Mouse (Mus musculus): Measurements from ENCODE around the gene Tas2r123. TPM values are rescaled to one million over a fixed set of nuclear protein-coding genes. Genes with fewer than 3 reads are reported as not detected.

Tas2r123 gene
- total RNA-seq (2021), result not detected
- long read RNA-seq, experiment 1, result 0 reads
- long read RNA-seq, experiment 2, result 0 reads

DNA sequence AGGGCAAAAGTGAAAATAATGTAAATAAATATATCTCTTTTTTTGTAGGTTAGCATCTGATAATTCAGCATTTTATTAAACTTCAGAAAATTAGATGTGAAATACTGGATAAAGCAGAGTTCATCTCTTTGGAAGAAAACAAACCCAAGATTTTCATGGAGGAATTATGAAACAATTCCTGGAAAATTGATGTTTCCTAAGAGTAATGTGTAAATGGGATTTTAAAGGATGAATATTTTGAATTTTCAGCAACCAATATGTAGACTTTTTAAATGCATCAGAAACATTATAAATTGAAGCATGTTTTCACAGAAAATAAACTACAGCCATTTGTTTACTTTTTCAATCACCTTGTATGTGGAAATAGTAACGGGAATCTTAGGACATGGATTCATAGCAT is at the start of gene Tas2r123:
Tas2r123 (plus strand) TSS at position 301 of the 400 bp plus-strand sequence.
- no peak for DNase-seq

DNA sequence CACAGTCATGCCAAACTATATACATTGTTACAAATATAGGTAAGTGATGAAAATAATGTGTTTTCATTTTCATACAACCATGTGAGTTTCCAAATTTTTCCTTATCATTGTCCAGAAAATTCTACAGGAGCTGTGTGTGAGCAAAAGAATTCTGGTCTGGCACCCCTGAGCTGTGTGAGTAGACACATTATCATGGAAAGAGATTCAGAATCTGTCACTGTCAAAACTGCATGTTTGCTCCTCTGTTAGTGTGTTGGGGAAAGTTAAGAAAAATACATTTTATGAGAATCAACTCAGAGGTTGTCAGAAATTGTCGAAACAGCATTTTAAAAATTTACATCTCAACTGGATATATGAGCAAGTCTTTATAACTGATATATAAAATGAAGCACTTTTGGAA is 44.4 kb upstream of the Tas2r123 start, which contains the start of gene Tas2r117:
Tas2r117 (plus strand) TSS at position 301 of the 400 bp plus-strand sequence.
- DNase-seq, result no peak

DNA sequence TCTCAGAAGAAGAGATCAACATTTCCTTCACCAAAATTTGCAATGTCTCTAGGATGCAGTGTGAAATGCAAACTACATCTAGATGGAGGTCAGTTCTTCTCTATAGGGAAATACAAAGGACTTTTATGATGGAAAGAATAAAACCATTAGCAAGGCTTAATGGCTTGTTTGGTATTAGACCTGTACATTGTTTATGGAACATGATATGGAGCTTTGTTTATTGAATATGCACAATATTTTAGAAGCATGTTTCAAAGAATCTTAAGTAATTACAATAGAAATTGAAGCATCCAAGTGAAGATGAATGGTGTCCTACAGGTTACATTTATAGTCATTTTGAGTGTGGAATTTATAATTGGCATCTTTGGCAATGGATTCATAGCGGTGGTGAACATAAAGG is 8.2 kb downstream of the Tas2r123 start, which contains the start of gene Tas2r116:
Tas2r116 (plus strand) TSS at position 301 of the 400 bp plus-strand sequence.
- DNase-seq, result no peak

DNA sequence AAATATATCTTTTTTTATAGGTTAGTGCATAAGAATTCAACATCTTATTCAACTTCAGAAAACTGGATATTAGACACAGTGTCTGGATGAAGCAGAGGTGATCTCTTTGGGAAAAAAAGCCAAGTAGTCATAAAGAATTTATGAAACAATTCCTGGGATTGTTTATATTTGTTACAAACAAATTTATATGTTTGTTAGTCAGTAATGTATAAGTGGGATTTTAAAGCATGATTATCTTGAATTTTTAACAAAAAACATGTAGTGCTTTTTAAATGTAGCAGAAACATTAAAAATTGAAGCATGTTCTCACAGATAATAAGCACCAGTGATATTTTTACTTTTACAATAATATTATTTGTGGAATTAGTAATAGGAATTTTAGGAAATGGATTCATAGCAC is 20.8 kb downstream of the Tas2r123 start, which contains the start of gene Tas2r110:
Tas2r110 (plus strand) TSS at position 301 of the 400 bp plus-strand sequence.
- DNase-seq, result no peak

DNA sequence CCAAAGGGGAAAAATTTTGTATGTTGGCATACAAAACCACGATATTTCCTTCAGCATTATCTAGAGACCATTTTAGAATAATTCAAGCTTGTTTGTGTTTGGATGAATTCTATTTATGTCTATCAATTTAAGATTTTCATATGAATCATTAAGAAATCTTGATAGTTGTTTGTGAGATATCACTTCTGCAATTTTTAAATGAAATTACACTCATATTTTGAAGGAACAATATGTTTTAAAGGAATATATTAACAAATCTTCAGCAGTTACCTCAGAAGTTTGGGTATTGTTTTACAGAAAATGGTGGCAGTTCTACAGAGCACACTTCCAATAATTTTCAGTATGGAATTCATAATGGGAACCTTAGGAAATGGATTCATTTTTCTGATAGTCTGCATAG is 45.8 kb downstream of the Tas2r123 start, which contains the start of gene Tas2r113:
Tas2r113 (plus strand) TSS at position 301 of the 400 bp plus-strand sequence.
- no peak for DNase-seq

Other genes starting within 250 kb of the Tas2r123 start
- gene A630073D07Rik, start 195.6 kb upstream of the Tas2r123 start, total RNA-seq (2021), result not detected
- not detected for gene Tas2r120, start 190.2 kb upstream of the Tas2r123 start, total RNA-seq (2021)
- gene Tas2r121, start 146.1 kb upstream of the Tas2r123 start, total RNA-seq (2021), result not detected
- not detected for gene Tas2r122, start 135.2 kb upstream of the Tas2r123 start, total RNA-seq (2021)
- gene Tas2r115, start 109.1 kb upstream of the Tas2r123 start, total RNA-seq (2021), result not detected
- not detected for gene Tas2r124, start 92.4 kb upstream of the Tas2r123 start, total RNA-seq (2021)
- gene Tas2r102, start 85.0 kb upstream of the Tas2r123 start, total RNA-seq (2021), result not detected
- not detected for gene Tas2r136, start 69.0 kb upstream of the Tas2r123 start, total RNA-seq (2021)
- gene Tas2r117, start 44.3 kb upstream of the Tas2r123 start, total RNA-seq (2021), result not detected
- not detected for gene Tas2r116, start 8.3 kb downstream of the Tas2r123 start, total RNA-seq (2021)
- not detected for gene Tas2r110, start 20.9 kb downstream of the Tas2r123 start, total RNA-seq (2021)
- not detected for gene Tas2r113, start 45.9 kb downstream of the Tas2r123 start, total RNA-seq (2021)
- gene Tas2r125, start 62.5 kb downstream of the Tas2r123 start, total RNA-seq (2021), result not detected
- not detected for gene Tas2r129, start 104.0 kb downstream of the Tas2r123 start, total RNA-seq (2021)
- gene Tas2r131, start 110.8 kb downstream of the Tas2r123 start, total RNA-seq (2021), result not detected
- gene Tas2r109, start 133.8 kb downstream of the Tas2r123 start, total RNA-seq (2021), result not detected
- not detected for gene Tas2r103, start 190.0 kb downstream of the Tas2r123 start, total RNA-seq (2021)
- not detected for gene Tas2r140, start 208.7 kb downstream of the Tas2r123 start, total RNA-seq (2021)